In genomic region chr12:102282763-102283482, GRCm38 (mm10) we compare ENCODE assay signal across 8 mouse cellular contexts. TPM values are rescaled to one million over a fixed set of nuclear protein-coding genes. Genes with fewer than 3 reads are reported as not detected.
DNase-seq lines count a peak whose midpoint lies in the region; ATAC-seq lines count a peak whose summit lies in the region.

Gene Rin3, plus strand, starts transcription at chr12:102283048.

- intact Hi-C loops in left cerebral cortex, postnatal 4 days (cut with DNase I) = no loop called here

- no peak; the same call in 1 of the 2 replicates for ATAC-seq in embryonic facial prominence, embryonic 12.5 days (ENCODE audit: insufficient number of reproducible peaks, insufficient read depth, low FRiP score, low TSS enrichment)
- ATAC-seq in heart, embryonic 11.5 days (replicated peaks; ENCODE audit: insufficient number of reproducible peaks, low FRiP score, low TSS enrichment) = peak; percentile 22; the same call in 1 of the 2 replicates
- peak; percentile 75 for ATAC-seq in lung, embryonic 16.5 days (ENCODE audit: low read depth)
- ATAC-seq in neutrophil, adult 5-6 weeks (ENCODE audit: extremely low read depth, insufficient number of reproducible peaks, low FRiP score, poor library complexity, severe bottlenecking) = peak; percentile 31; the same call in 1 of the 2 replicates

- H3K4me1 ChIP-seq in embryonic facial prominence, embryonic 12.5 days = peaks cover 19% of the 10 kb centered on the region
- H3K4me1 ChIP-seq in heart, embryonic 11.5 days (ENCODE audit: control insufficient read depth, insufficient read depth, low read length) = peaks cover 37% of the 10 kb centered on the region
- H3K4me1 ChIP-seq in lung, embryonic 16.5 days (replicated peaks; ENCODE audit: control insufficient read depth, insufficient read depth, low read length) = peaks cover 37% of the 10 kb centered on the region

- peak within 1 kb of the TSS; percentile 94 for H3K4me2 ChIP-seq in embryonic facial prominence, embryonic 12.5 days (replicated peaks)
- H3K4me2 ChIP-seq in heart, embryonic 11.5 days = peak within 1 kb of the TSS; percentile 90
- H3K4me2 ChIP-seq in lung, embryonic 16.5 days (ENCODE audit: low read depth, low read length) = peak within 1 kb of the TSS; percentile 94

- peaks cover 12% of the 10 kb centered on the region; the same call in 1 of the 2 replicates for H3K27me3 ChIP-seq in embryonic facial prominence, embryonic 12.5 days
- H3K27me3 ChIP-seq in heart, embryonic 11.5 days (ENCODE audit: control insufficient read depth, insufficient read depth, low read length) = no peaks in the 10 kb centered on the region
- no peaks in the 10 kb centered on the region; the same call in 1 of the 2 replicates for H3K27me3 ChIP-seq in lung, embryonic 16.5 days (ENCODE audit: control insufficient read depth, insufficient read depth, low read depth, low read length)

- no peaks in the 10 kb centered on the region for H3K9me3 ChIP-seq in embryonic facial prominence, embryonic 12.5 days
- peaks cover 3% of the 10 kb centered on the region; the same call in 1 of the 2 replicates for H3K9me3 ChIP-seq in heart, embryonic 11.5 days (replicated peaks; ENCODE audit: control insufficient read depth, low read length)
- peaks cover 3% of the 10 kb centered on the region for H3K9me3 ChIP-seq in lung, embryonic 16.5 days (ENCODE audit: control insufficient read depth, low read length)

- no peaks in the 10 kb centered on the region for H3K36me3 ChIP-seq in embryonic facial prominence, embryonic 12.5 days
- H3K36me3 ChIP-seq in heart, embryonic 11.5 days (ENCODE audit: control insufficient read depth, insufficient read depth, low read length) = 0 out of 2 replicates have a peak, but pooled peaks cover 2% of the 10 kb centered on the region
- H3K36me3 ChIP-seq in lung, embryonic 16.5 days (ENCODE audit: control insufficient read depth, insufficient read depth, low read length) = no peaks in the 10 kb centered on the region

- H3K27ac ChIP-seq in embryonic facial prominence, embryonic 12.5 days = no peak within 1 kb of the TSS
- H3K27ac ChIP-seq in heart, embryonic 11.5 days (ENCODE audit: low read depth, low read length) = peak within 1 kb of the TSS; percentile 71
- H3K27ac ChIP-seq in lung, embryonic 16.5 days (ENCODE audit: low read length) = peak within 1 kb of the TSS; percentile 86

- peak within 1 kb of the TSS; percentile 61 for H3K9ac ChIP-seq in embryonic facial prominence, embryonic 12.5 days
- peak within 1 kb of the TSS; percentile 89 for H3K9ac ChIP-seq in heart, embryonic 11.5 days (ENCODE audit: low read depth, low read length)
- peak within 1 kb of the TSS; percentile 90 for H3K9ac ChIP-seq in lung, embryonic 16.5 days (ENCODE audit: low read length)

- DNase-seq in left cerebral cortex, postnatal 4 days = peak; percentile 32
- no peak for DNase-seq in left cerebral cortex, adult 11 months (ENCODE audit: low spot score)
- DNase-seq in kidney, adult 8-10 months = peak; percentile 58 to 62
- peak; percentile 31 for DNase-seq in urinary bladder, adult 2 months (ENCODE audit: low spot score)

- under 1% methylated on average over 74 of the region's 75 CpGs for WGBS in embryonic facial prominence, embryonic 12.5 days
- 1% methylated on average over 68 of the region's 75 CpGs for WGBS in heart, embryonic 11.5 days (ENCODE audit: insufficient replicate concordance)
- WGBS in lung, embryonic 16.5 days = under 1% methylated on average over 70 of the region's 75 CpGs

- peak within 1 kb of the TSS; percentile 54 for H3K4me3 ChIP-seq in embryonic facial prominence, embryonic 12.5 days
- peak within 1 kb of the TSS; percentile 66 for H3K4me3 ChIP-seq in heart, embryonic 11.5 days (ENCODE audit: low read depth, low read length)
- peak within 1 kb of the TSS; percentile 71 for H3K4me3 ChIP-seq in lung, embryonic 16.5 days (ENCODE audit: low read length)

RNA-seq across cellular contexts. Expression of gene Rin3, which starts in this region (rescaled TPM):
- 1 to 10 TPM; 4.0 to 4.5 TPM for total RNA-seq in left cerebral cortex, postnatal 4 days (2021)
- 4.4 and 5.5 TPM in 2 replicates for polyA plus RNA-seq in embryonic facial prominence, embryonic 12.5 days (2016; fragmentation: Nextera tagmentation; extraction: Ambion mirVana)
- 8.8 and 10.2 TPM in 2 replicates for polyA plus RNA-seq in heart, embryonic 11.5 days (2014; fragmentation: Nextera tagmentation; extraction: Ambion mirVana)
- 16.4 and 16.7 TPM in 2 replicates for polyA plus RNA-seq in lung, embryonic 16.5 days (2015; fragmentation: Nextera tagmentation; extraction: Ambion mirVana)
- 196 and 218 TPM in 2 replicates for total RNA-seq in neutrophil, adult 5-6 weeks (2017)
- 2.1 and 5.5 TPM in 2 replicates for polyA plus RNA-seq in urinary bladder, adult 2 months (2012; rRNA removed)

Comparison
In these comparisons a context has a peak if more than half of its experiments do, and no peak if none do; other contexts are left out.
1. RNA of gene Rin3 (total RNA-seq): 196 to 218 TPM in neutrophil, adult 5-6 weeks; 4.0 to 4.5 TPM in left cerebral cortex, postnatal 4 days; every median in the first group is over 10 times any median in the second.
2. Peak in every context shown above with its lines, with median percentiles within 50 percentile points of each other: H3K4me2 ChIP-seq, H3K4me3 ChIP-seq and H3K9ac ChIP-seq.